Mouse (Mus musculus) intestine, embryonic 16.5 days (tissue): ENCODE measurements around the gene Tesk2. TPM values are rescaled to one million over a fixed set of nuclear protein-coding genes. Genes with fewer than 3 reads are reported as not detected.

Experiments
- ATAC-seq: fragments of 200-750 bp; cut with Nextera tagmentation; 2 replicates; pipeline ENCODE4 v1.8.0; 2017; ENCODE audit warnings: moderate TSS enrichment, moderate library complexity
- H3K27ac ChIP-seq: fragments of 300-500 bp; sonication (generic); 2 replicates; pipeline ENCODE4 v1.5.1; 2014; ENCODE audit warnings: mild to moderate bottlenecking, low read length
- H3K27me3 ChIP-seq: fragments of 300-500 bp; sonication (generic); replicated peaks from 2 replicates; pipeline ENCODE4 v1.6.1; 2014; ENCODE audit warnings: low read length, control low read depth, mixed read lengths; ENCODE audit not compliant: control insufficient read depth, insufficient read depth
- H3K36me3 ChIP-seq: fragments of 300-500 bp; sonication (generic); 2 replicates; pipeline ENCODE4 v1.6.1; 2014; ENCODE audit warnings: low read length, control low read depth; ENCODE audit not compliant: control insufficient read depth, insufficient read depth
- H3K4me1 ChIP-seq: fragments of 300-500 bp; sonication (generic); 2 replicates; pipeline ENCODE4 v1.6.1; 2014; ENCODE audit warnings: low read length, control low read depth, mixed read lengths; ENCODE audit not compliant: control insufficient read depth, insufficient read depth
- H3K4me2 ChIP-seq: fragments of 300-500 bp; sonication (generic); 2 replicates; pipeline ENCODE4 v1.6.1; 2014; ENCODE audit warnings: low read depth, low read length, control low read depth
- H3K4me3 ChIP-seq: fragments of 300-500 bp; sonication (generic); 2 replicates; pipeline ENCODE4 v1.5.1; 2014; ENCODE audit warnings: mild to moderate bottlenecking, low read length
- H3K9ac ChIP-seq: fragments of 300-500 bp; sonication (generic); 2 replicates; pipeline ENCODE4 v1.6.1; 2014; ENCODE audit warnings: low read depth, low read length
- H3K9me3 ChIP-seq: fragments of 300-500 bp; sonication (generic); 2 replicates; pipeline ENCODE4 v1.6.1; 2016; ENCODE audit warnings: low read length, control low read depth; ENCODE audit not compliant: control insufficient read depth
- WGBS: fragments of 180-500 bp; shearing (Covaris S2); extraction: QIAGEN DNeasy Blood & Tissue Kit; methylation state at CpG from one replicate; pipeline ENCODE4 v1.1.7; 2014; 5-methylcytosine and 5-hydroxymethylcytosine counted together
- polyA plus RNA-seq: library from polyadenylated mRNA; unstranded; fragments of >200 nt; fragmentation: Nextera tagmentation; extraction: Ambion mirVana; gene quantifications from 2 replicates; pipeline ENCODE4 v1.2.1, GENCODE M21; 2015

Tesk2 gene
- polyA plus RNA-seq, 1 experiment from 2014 or later = 10.4 TPM

DNA sequence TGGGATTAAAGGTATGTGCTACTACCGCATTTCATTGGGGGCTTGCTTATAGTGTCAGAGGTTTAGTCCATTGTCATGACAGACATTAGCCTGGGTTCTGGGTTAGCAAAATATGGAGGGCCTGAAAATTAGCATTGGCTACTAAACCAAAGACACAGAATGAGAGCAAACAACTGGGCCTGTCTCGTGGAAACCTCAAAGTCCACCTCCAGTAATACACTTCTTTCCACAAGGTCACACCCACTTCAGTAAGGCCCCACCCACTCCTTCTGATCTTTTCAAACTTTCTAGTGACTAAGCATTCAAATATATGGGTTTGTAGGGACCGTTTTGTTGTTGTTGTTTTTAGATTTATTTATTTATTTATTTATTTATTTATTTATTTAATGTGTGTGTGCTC is 8.8 kb downstream of the Tesk2 start:
- ATAC-seq = no peak
- Histone ChIP-seq H3K4me2 (no peak overlapping the region), H3K36me3 (no peaks in the 10 kb centered on the region), H3K4me3 (no peak overlapping the region), H3K27me3 (no peaks in the 10 kb centered on the region), H3K9me3 (no peaks in the 10 kb centered on the region), H3K4me1 (peaks cover 14% of the 10 kb centered on the region; the same call in 1 of the 2 replicates), H3K9ac (no peak overlapping the region), H3K27ac (no peak overlapping the region)
- WGBS = 81% methylated on average over 3 of the region's 3 CpGs

DNA sequence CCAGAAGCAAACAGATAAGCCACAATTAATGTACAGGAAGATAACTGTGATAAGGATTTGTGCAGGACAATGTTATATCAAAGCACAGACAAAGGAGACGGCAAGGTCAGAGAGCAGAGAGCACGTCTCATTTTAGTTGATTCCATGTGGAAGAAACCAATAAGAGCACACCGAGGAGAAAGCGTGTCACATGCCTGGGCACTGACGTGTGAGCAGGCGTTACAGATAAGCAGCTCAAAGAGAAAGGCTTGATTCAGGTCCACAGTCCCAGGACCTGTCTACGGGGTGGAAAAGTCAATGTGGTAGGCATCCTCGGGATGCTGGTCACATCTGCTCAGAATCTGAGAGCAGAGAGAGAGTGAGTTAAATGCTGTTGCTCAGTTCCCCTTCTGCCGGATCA is 10.3 kb downstream of the Tesk2 start:
- Histone ChIP-seq H3K4me3 (no peak overlapping the region), H3K4me1 (peaks cover 11% of the 10 kb centered on the region; the same call in 1 of the 2 replicates), H3K9me3 (no peaks in the 10 kb centered on the region), H3K4me2 (no peak overlapping the region), H3K36me3 (no peaks in the 10 kb centered on the region), H3K27ac (0 out of 2 replicates have a peak overlapping the region, but pooled peaks have one; percentile 33), H3K9ac (no peak overlapping the region), H3K27me3 (no peaks in the 10 kb centered on the region)
- ATAC-seq = peak; percentile 83
- WGBS = 65% methylated on average over 9 of the region's 9 CpGs

DNA sequence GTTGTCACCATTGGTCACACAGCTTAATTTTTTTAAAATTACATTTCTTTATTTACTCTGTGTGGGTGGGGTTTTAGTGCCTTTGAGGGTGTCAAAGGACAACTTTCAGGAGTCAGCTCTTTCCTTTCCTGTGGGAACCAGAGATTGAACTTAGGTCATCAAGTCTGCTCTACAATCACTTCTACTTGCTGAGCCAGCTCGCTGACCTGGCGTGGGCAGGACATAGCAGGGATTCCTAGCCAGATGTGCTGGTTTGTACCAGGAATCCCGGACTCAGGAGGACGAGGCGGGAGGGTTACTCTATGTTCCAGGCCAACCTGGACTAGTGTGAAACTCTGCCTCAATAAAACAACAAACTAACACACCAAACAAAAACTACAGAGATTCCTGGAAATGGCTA is 11.6 kb downstream of the Tesk2 start:
- H3K27me3 ChIP-seq = no peaks in the 10 kb centered on the region
- no peak overlapping the region for H3K9ac ChIP-seq
- no peak overlapping the region for H3K4me2 ChIP-seq
- WGBS = 69% methylated on average over 5 of the region's 5 CpGs
- no peak overlapping the region for H3K4me3 ChIP-seq
- peaks cover 9% of the 10 kb centered on the region; the same call in 1 of the 2 replicates for H3K4me1 ChIP-seq
- H3K9me3 ChIP-seq = no peaks in the 10 kb centered on the region
- peak; percentile 34; the same call in 1 of the 2 replicates for ATAC-seq
- no peak overlapping the region for H3K27ac ChIP-seq
- no peaks in the 10 kb centered on the region for H3K36me3 ChIP-seq

DNA sequence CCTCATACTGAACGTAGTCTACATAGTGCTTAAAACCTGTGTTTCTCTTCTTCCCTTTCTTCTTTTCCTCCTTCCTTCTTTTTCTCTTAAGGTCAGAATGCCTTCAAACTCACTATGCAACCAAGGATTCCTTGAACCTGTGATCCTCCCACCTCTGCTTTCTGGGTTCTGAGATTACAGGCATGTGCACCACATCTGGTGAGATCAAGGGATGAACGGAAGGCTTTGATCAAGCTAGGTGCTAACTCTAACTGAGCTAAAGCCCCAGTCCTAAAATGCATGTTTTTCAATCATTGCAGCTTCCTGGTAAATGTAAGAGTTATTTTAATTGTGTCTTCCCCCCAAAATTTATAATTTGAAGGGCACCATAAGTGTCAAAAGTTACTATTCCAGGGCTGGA is 14.2 kb downstream of the Tesk2 start:
- H3K27ac ChIP-seq = no peak overlapping the region
- H3K4me3 ChIP-seq = no peak overlapping the region
- WGBS = 81% methylated on average over 2 of the region's 2 CpGs
- ATAC-seq = no peak
- H3K9me3 ChIP-seq = no peaks in the 10 kb centered on the region
- 0 out of 2 replicates have a peak, but pooled peaks cover 9% of the 10 kb centered on the region for H3K4me1 ChIP-seq
- no peak overlapping the region for H3K9ac ChIP-seq
- H3K27me3 ChIP-seq = no peaks in the 10 kb centered on the region
- no peak overlapping the region for H3K4me2 ChIP-seq
- no peaks in the 10 kb centered on the region for H3K36me3 ChIP-seq

DNA sequence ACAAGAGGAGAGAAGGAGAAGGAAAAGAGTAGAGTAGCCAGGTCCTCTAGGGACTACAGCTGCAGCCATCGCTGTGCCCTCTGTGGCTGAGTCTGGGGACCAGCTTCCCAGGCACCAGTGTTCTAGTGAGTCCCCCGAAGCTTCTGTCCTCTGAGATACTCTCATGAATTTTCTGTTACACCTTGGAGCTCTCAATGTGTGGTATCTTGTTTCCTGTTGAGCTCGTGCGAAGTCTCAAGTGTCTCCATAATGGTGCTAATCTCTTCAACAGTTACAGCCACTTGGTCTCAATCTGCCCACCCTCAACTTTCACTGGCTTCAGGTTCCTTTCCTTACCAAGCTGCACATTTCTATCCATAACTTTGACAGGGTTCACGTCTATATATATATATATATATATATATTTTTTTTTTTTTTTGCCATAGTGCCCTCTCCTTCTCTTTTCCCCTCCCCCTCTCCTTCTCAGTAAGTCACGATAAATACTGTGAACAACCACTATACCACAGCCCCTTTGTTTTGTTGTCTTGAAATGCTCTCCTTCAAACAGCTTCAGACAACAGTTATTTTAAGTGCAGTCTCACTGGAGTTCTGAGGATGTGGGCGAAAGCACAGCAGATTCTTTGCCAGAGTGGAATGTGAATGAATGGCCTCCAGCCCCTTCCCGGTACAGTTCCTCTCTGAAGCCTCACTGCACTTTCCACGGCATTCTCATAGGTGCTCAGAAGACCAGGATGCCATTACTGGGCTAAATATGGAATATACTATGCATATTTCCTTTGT is 18.4 kb downstream of the Tesk2 start:
- Histone ChIP-seq H3K27me3 (no peaks in the 10 kb centered on the region), H3K27ac (no peak overlapping the region), H3K9me3 (no peaks in the 10 kb centered on the region), H3K4me3 (no peak overlapping the region), H3K36me3 (no peaks in the 10 kb centered on the region), H3K4me1 (no peaks in the 10 kb centered on the region), H3K9ac (no peak overlapping the region), H3K4me2 (no peak overlapping the region)
- ATAC-seq = no peak
- 82% methylated on average over 9 of the region's 9 CpGs for whole genome bisulfite sequencing

DNA sequence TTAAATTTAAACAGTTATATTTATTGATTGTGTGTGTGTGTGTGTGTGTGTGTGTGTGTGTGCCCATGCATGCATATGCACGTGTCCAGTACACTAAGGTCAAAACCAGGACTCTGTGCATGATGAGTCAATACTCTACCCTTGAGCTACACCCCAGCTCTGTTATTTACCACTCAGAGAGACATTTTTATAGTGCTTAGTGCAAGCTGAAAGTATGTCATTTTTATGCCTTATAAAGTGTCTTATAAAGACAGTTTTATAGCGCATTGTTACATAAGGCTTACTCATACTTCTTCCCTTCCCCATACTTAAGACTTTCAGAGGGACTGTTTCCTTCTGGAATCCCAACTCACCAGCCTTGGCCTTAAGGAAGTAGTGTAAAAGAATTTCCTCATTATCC is 29.0 kb downstream of the Tesk2 start:
- no peak overlapping the region for H3K4me2 ChIP-seq
- no peaks in the 10 kb centered on the region for H3K27me3 ChIP-seq
- H3K4me1 ChIP-seq = no peaks in the 10 kb centered on the region
- H3K9ac ChIP-seq = no peak overlapping the region
- no peaks in the 10 kb centered on the region for H3K36me3 ChIP-seq
- H3K27ac ChIP-seq = no peak overlapping the region
- WGBS = 76% methylated on average over 2 of the region's 2 CpGs
- no peak overlapping the region for H3K4me3 ChIP-seq
- no peaks in the 10 kb centered on the region for H3K9me3 ChIP-seq
- no peak for ATAC-seq

DNA sequence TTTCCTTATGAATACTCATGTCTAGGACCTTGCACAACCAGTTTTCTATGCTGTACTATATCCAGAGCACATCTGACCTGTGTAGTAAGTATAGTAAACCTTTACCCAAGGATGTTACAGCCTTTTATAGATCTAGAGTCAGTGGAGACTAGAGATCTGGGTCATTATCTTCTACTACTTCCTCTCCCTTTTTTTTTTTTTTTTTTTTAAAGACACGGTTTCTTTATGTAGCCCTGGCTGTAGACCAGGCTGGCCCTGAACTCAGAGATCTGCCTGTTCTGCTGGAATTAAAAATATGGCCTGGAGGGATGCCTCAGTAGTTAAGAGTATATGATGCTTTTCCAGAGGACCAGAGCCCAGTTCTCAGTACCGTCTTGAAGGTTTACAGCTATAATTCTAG is 41.2 kb downstream of the Tesk2 start:
- H3K4me2 ChIP-seq = no peak overlapping the region
- H3K27ac ChIP-seq = no peak overlapping the region
- H3K9ac ChIP-seq = no peak overlapping the region
- no peaks in the 10 kb centered on the region for H3K9me3 ChIP-seq
- H3K4me1 ChIP-seq = no peaks in the 10 kb centered on the region
- 72% methylated on average over 2 of the region's 2 CpGs for WGBS
- ATAC-seq = 0 out of 2 replicates have a peak, but pooled peaks have one; percentile 38
- no peaks in the 10 kb centered on the region for H3K27me3 ChIP-seq
- no peak overlapping the region for H3K4me3 ChIP-seq
- no peaks in the 10 kb centered on the region for H3K36me3 ChIP-seq

DNA sequence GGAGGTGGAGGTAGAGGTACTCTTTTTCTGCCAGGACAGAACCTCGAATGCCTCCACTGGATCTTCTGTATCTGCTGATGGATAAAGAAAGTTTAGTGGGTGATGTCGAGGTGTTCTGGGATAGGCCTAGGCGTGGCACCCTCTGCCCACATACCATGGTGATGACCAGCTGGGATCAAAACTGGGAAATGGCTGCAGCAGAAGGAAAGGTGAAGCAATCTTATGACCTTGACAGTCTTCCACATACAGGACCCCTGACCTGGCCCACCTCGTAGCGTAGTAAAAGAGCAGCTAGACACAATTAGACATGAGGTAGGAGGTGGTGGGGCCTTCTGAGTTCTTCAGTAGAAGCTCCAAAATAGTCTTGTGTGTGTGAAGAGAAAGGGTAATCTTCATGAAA is 43.3 kb downstream of the Tesk2 start:
- Histone ChIP-seq H3K4me2 (no peak overlapping the region), H3K4me3 (no peak overlapping the region), H3K27me3 (no peaks in the 10 kb centered on the region), H3K9ac (no peak overlapping the region), H3K4me1 (no peaks in the 10 kb centered on the region), H3K27ac (no peak overlapping the region), H3K36me3 (no peaks in the 10 kb centered on the region), H3K9me3 (no peaks in the 10 kb centered on the region)
- no peak for ATAC-seq
- 84% methylated on average over 5 of the region's 5 CpGs for WGBS

DNA sequence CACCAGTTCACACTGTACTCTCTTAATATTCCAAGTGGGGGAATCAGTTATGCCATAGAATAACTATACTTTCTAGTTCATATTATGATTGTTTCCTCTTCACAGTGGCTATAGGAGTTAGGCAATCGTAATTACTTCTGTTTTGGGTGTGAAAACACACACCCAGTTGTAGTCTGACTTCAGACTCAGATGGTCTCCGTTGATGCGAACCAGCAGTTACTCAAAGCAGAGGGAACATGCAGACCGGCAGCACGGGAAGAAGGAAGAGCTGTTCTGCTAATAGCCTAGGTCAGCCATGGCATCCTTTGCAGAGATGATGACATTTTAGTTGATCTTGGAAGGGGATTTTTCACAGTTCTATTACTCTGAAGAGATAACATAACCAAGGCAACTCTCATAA is 47.8 kb downstream of the Tesk2 start:
- Histone ChIP-seq H3K4me2 (no peak overlapping the region), H3K4me1 (no peaks in the 10 kb centered on the region), H3K27ac (no peak overlapping the region), H3K9me3 (no peaks in the 10 kb centered on the region), H3K9ac (no peak overlapping the region), H3K36me3 (no peaks in the 10 kb centered on the region), H3K4me3 (no peak overlapping the region), H3K27me3 (no peaks in the 10 kb centered on the region)
- no peak for ATAC-seq
- 86% methylated on average over 5 of the region's 5 CpGs for WGBS

DNA sequence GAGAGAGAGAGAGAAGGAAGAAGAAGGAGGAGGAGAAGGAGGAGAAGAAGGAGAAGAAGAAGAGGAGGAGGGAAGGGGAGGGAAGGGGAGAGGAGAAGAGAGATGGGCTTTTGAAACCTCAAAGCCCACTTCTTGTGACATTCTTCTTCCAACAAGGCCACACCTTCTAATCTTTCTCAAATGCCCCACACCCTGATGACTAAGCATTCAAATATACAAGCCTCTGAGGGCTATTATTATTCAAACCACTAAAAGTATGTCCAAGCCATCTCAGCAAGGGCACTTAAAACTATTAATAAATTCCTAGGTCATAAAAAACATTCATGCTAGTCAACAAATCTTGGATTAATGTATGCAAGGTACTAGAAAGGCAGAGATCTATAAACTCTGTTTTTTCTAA is 48.3 kb downstream of the Tesk2 start:
- ATAC-seq = no peak
- no peak overlapping the region for H3K9ac ChIP-seq
- no peaks in the 10 kb centered on the region for H3K9me3 ChIP-seq
- H3K27me3 ChIP-seq = no peaks in the 10 kb centered on the region
- H3K4me1 ChIP-seq = no peaks in the 10 kb centered on the region
- no peaks in the 10 kb centered on the region for H3K36me3 ChIP-seq
- no peak overlapping the region for H3K4me2 ChIP-seq
- H3K4me3 ChIP-seq = no peak overlapping the region
- H3K27ac ChIP-seq = no peak overlapping the region
